Mouse (Mus musculus): ENCODE results near the gene Gm11042. TPM values are rescaled to one million over a fixed set of nuclear protein-coding genes. Genes with fewer than 3 reads are reported as not detected.
A peak's percentile ranks its signal among the peaks of the same experiment; 100 is the strongest.

Gene Gm11042
- polyA plus RNA-seq, 1 experiment, result not detected

DNA sequence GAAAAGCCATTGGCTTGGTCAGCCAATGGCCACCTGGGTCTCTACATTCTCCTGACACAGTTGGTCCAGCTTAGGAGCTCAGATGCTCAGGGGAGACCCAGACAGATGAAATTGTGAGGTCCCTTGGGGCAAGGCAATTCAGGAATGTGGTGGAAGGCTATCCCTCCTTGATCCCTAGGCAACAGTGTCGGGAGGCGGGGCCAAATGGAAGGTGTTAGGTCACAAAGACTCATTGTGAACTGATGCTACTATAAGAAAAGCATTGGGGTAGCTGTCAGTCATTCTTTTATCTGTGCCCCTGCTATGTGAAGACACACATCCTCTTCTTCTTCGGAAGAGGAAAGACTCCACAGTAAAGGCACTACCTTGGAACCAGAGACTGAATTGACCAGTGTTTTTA is 3.6 kb downstream of the Gm11042 start:
- no peak for DNase-seq
- WGBS, result 68% methylated on average over 3 of the region's 3 CpGs
- no peak for TF ChIP-seq POLR2A (IDR thresholded peaks at IDR 0.05; ENCODE audit: borderline replicate concordance, insufficient read depth, low read length)
- no peak for TF ChIP-seq CTCF (IDR thresholded peaks at IDR 0.05; ENCODE audit: borderline replicate concordance, insufficient read depth, low read depth, low read length)
- H3K27ac ChIP-seq (ENCODE audit: insufficient read depth, low read length), result no peak overlapping the region
- H3K4me3 ChIP-seq (replicated peaks; ENCODE audit: insufficient read depth, low read depth, low read length), result no peak overlapping the region
- no peaks in the 10 kb centered on the region for H3K27me3 ChIP-seq (ENCODE audit: control insufficient read depth, insufficient read depth, low read length)
- H3K4me1 ChIP-seq (ENCODE audit: control insufficient read depth, insufficient read depth, low read length), result peaks cover 3% of the 10 kb centered on the region; the same call in 1 of the 2 replicates

- no peak overlapping the region for H3K27ac ChIP-seq (ENCODE audit: insufficient read depth, low read length)
- H3K4me1 ChIP-seq (ENCODE audit: control insufficient read depth, insufficient read depth, low read length), result peaks cover 12% of the 10 kb centered on the region; the same call in 1 of the 2 replicates
- no peak overlapping the region for H3K4me3 ChIP-seq (replicated peaks; ENCODE audit: insufficient read depth, low read depth, low read length)
- peak; percentile 27 to 58 for DNase-seq
- H3K27me3 ChIP-seq (ENCODE audit: control insufficient read depth, insufficient read depth, low read length), result no peaks in the 10 kb centered on the region
- no peak for TF ChIP-seq POLR2A (IDR thresholded peaks at IDR 0.05; ENCODE audit: borderline replicate concordance, insufficient read depth, low read length)
- TF ChIP-seq CTCF (IDR thresholded peaks at IDR 0.05; ENCODE audit: borderline replicate concordance, insufficient read depth, low read depth, low read length), result no peak
- WGBS, result 51% methylated on average over 9 of the region's 9 CpGs
Measured at GRCm38 (mm10) chr12:74303418-74304294, 12.5 kb downstream of the Gm11042 start.

DNA sequence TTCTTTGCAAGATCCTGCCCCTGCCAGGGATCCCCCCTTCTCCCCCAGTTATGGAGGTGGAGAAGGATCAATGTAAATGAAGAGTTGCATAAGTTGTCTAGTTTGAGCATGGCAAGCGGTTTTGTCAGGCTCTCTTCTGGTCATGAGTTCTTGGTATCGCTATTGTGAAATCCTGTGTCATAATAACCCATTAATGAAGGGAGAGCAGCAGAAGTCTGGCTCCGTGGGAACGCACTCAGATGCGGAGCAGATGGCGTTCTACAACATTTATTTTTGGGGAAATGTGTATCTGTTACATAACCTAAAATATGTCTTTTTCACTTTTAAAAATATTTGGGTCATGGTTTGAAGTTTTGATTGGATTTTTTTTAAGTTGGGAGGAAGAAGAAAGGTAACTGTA is 14.6 kb downstream of the Gm11042 start:
- DNase-seq, result no peak
- H3K4me3 ChIP-seq (replicated peaks; ENCODE audit: insufficient read depth, low read depth, low read length), result no peak overlapping the region
- peaks cover 12% of the 10 kb centered on the region; the same call in 1 of the 2 replicates for H3K4me1 ChIP-seq (ENCODE audit: control insufficient read depth, insufficient read depth, low read length)
- H3K27me3 ChIP-seq (ENCODE audit: control insufficient read depth, insufficient read depth, low read length), result no peaks in the 10 kb centered on the region
- no peak for TF ChIP-seq POLR2A (IDR thresholded peaks at IDR 0.05; ENCODE audit: borderline replicate concordance, insufficient read depth, low read length)
- no peak for TF ChIP-seq CTCF (IDR thresholded peaks at IDR 0.05; ENCODE audit: borderline replicate concordance, insufficient read depth, low read depth, low read length)
- no peak overlapping the region for H3K27ac ChIP-seq (ENCODE audit: insufficient read depth, low read length)
- WGBS, result 48% methylated on average over 6 of the region's 6 CpGs

DNA sequence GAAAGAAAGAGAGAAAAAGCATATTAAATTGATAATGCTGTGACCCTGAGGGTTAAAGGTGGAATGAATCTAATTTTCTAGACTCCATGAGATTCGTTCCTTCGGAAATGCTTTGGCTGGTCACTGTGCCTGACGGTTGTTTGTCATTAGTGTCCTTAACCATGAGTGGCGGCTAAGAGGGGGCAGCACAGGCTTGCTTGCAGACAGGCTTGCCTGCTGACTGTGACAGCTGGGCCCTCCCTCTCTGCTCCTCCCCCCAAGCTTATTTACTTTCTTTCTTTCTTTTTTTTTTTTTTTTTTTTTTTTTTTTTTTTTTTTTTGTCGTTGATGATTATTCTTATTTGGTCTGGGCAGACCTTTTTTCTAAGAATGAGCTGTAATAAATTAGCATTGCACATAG is 19.8 kb downstream of the Gm11042 start:
- no peak overlapping the region for H3K4me3 ChIP-seq (replicated peaks; ENCODE audit: insufficient read depth, low read depth, low read length)
- no peak for DNase-seq
- no peak overlapping the region for H3K27ac ChIP-seq (ENCODE audit: insufficient read depth, low read length)
- no peaks in the 10 kb centered on the region for H3K27me3 ChIP-seq (ENCODE audit: control insufficient read depth, insufficient read depth, low read length)
- WGBS, result 52% methylated on average over 5 of the region's 5 CpGs
- no peaks in the 10 kb centered on the region for H3K4me1 ChIP-seq (ENCODE audit: control insufficient read depth, insufficient read depth, low read length)
- TF ChIP-seq POLR2A (IDR thresholded peaks at IDR 0.05; ENCODE audit: borderline replicate concordance, insufficient read depth, low read length), result no peak
- no peak for TF ChIP-seq CTCF (IDR thresholded peaks at IDR 0.05; ENCODE audit: borderline replicate concordance, insufficient read depth, low read depth, low read length)

DNA sequence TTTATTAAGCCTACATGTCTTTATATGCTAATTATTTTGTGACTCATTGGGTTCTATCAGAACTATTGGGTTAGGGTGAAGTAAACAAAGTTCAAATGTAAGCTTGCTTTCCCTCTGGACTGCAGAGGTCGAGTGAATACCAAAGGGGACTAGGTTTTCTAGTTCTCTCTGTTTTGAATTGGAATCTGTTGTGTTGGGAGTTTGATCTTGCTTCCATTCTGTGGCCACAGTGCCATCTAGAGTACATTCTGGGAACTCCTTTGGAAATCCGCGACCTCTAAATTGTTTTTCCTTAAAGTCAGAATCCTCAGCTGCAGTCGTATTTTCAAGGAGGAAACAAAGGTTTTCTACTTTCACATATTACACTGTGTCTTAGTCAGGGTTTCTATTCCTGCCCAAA is 22.6 kb downstream of the Gm11042 start:
- 10% methylated on average over 4 of the region's 4 CpGs for WGBS
- H3K27me3 ChIP-seq (ENCODE audit: control insufficient read depth, insufficient read depth, low read length), result no peaks in the 10 kb centered on the region
- no peak overlapping the region for H3K4me3 ChIP-seq (replicated peaks; ENCODE audit: insufficient read depth, low read depth, low read length)
- TF ChIP-seq POLR2A (IDR thresholded peaks at IDR 0.05; ENCODE audit: borderline replicate concordance, insufficient read depth, low read length) (no peak), CTCF (IDR thresholded peaks at IDR 0.05; ENCODE audit: borderline replicate concordance, insufficient read depth, low read depth, low read length) (peak; percentile 48; the same call in 1 of the 2 replicates)
- H3K4me1 ChIP-seq (ENCODE audit: control insufficient read depth, insufficient read depth, low read length), result no peaks in the 10 kb centered on the region
- peak; percentile 35 to 54 for DNase-seq
- no peak overlapping the region for H3K27ac ChIP-seq (ENCODE audit: insufficient read depth, low read length)

DNA sequence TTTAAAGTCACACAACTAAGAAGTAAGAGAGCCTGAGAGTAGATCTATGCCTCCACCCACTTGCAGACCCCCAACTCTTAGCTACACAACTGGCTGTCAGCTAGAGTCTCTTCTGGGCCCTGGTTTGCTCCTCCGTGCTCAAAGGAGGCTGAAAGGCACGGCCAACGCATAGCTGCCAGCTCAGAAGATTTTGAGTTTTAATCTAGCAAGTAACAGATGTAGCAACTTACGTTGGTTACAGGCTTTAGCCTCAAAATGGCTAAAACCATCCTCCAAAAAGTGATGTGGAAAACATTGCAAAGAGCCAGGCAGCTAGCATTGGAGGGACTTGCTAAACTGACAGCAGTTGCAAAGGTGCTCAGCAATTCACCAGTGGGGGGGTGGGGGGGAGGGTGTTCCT is 25.2 kb downstream of the Gm11042 start:
- Histone ChIP-seq H3K4me3 (replicated peaks; ENCODE audit: insufficient read depth, low read depth, low read length) (no peak overlapping the region), H3K27ac (ENCODE audit: insufficient read depth, low read length) (no peak overlapping the region), H3K4me1 (ENCODE audit: control insufficient read depth, insufficient read depth, low read length) (no peaks in the 10 kb centered on the region), H3K27me3 (ENCODE audit: control insufficient read depth, insufficient read depth, low read length) (no peaks in the 10 kb centered on the region)
- TF ChIP-seq POLR2A (IDR thresholded peaks at IDR 0.05; ENCODE audit: borderline replicate concordance, insufficient read depth, low read length), result no peak
- no peak for DNase-seq
- 87% methylated on average over 4 of the region's 4 CpGs for WGBS

DNA sequence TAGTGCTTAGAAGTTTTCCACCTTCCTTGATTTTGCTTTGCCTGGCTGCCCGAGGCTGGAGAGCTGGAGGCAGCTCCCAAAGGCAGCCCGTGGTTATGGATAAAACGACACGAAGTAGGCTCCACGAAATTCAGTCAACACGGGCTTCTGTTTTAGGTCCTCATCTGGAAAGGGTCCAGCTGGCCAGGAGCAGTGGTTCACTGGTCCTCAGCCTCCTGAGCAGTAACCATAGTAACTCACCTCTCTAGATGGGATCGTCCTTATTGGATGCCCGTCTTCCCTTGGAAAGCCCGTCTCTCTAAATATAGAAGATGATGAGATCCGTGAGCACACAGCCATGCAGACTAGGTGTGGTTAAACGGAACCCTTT is 31.5 kb downstream of the Gm11042 start:
- TF ChIP-seq CTCF (IDR thresholded peaks at IDR 0.05; ENCODE audit: borderline replicate concordance, insufficient read depth, low read depth, low read length), result no peak
- no peak for TF ChIP-seq POLR2A (IDR thresholded peaks at IDR 0.05; ENCODE audit: borderline replicate concordance, insufficient read depth, low read length)
- no peaks in the 10 kb centered on the region for H3K4me1 ChIP-seq (ENCODE audit: control insufficient read depth, insufficient read depth, low read length)
- H3K27me3 ChIP-seq (ENCODE audit: control insufficient read depth, insufficient read depth, low read length), result no peaks in the 10 kb centered on the region
- WGBS, result under 1% methylated on average over 11 of the region's 11 CpGs
- DNase-seq, result peak; percentile 66 to 78
- peak overlapping the region; percentile 69 for H3K4me3 ChIP-seq (replicated peaks; ENCODE audit: insufficient read depth, low read depth, low read length)
- H3K27ac ChIP-seq (ENCODE audit: insufficient read depth, low read length), result no peak overlapping the region

DNA sequence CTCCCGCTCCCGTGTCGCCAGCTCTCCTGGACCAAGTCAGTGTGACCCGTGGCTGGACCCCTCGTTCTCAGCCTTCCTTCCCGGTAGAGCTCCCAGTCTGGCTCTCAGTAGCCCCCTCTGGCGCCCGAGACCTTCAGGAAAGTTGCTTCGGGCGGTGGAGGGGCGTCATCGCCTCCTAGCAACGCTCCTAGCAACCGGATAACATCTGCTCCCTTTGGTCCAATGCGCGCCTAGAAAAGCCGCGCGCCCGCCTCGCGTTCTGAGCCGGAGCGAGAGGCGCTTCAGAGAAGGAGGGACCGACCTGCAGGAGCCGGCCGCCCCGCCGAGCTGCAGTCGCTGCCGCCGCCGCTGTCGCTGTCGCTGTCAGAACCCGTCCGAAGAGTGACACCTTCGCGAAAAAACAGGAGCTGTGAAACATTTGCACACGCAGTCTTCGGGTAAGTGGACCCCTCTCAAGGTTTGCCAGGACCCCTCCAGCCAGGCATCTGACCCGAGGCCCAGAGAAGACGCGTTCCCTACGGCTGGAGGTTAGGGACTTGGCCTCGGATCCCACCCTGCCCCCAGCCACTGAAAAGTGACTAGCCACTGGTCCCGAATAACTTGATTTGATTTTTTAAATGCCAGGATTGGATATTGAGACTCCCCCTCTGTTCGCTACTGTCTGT is 32.0 kb downstream of the Gm11042 start:
- Histone ChIP-seq H3K27me3 (ENCODE audit: control insufficient read depth, insufficient read depth, low read length) (no peaks in the 10 kb centered on the region), H3K4me1 (ENCODE audit: control insufficient read depth, insufficient read depth, low read length) (no peaks in the 10 kb centered on the region), H3K27ac (ENCODE audit: insufficient read depth, low read length) (no peak overlapping the region), H3K4me3 (replicated peaks; ENCODE audit: insufficient read depth, low read depth, low read length) (peak overlapping the region; percentile 69)
- DNase-seq, result peak; percentile 77 to 79
- WGBS, result under 1% methylated on average over 49 of the region's 49 CpGs
- TF ChIP-seq CTCF (IDR thresholded peaks at IDR 0.05; ENCODE audit: borderline replicate concordance, insufficient read depth, low read depth, low read length) (peak; percentile 35; the same call in 1 of the 2 replicates), POLR2A (IDR thresholded peaks at IDR 0.05; ENCODE audit: borderline replicate concordance, insufficient read depth, low read length) (no peak)
